Mouse (Mus musculus) CH12.LX (cell line): ENCODE data around the gene Ing1.

Source experiments
- CTCF ChIP-seq, 2 experiments: IDR thresholded peaks in 1 of 2; conservative IDR thresholded peaks in 1 of 2; 2 replicates each; pipeline ENCODE4 v1.5.1; 2011 to 2012; ENCODE audit warnings: low read depth in 2 of 2, low read length in 2 of 2, improper control_type of control experiment in 1 of 2, inconsistent platforms in 1 of 2, mild to moderate bottlenecking in 1 of 2, moderate library complexity in 1 of 2
- E2F4 ChIP-seq: IDR thresholded peaks from 2 replicates; pipeline ENCODE4 v1.6.1; 2011; ENCODE audit warnings: low read depth, low read length, improper control_type of control experiment; ENCODE audit not compliant: insufficient replicate concordance
- EP300 ChIP-seq: IDR thresholded peaks from 2 replicates; pipeline ENCODE4 v1.6.1; 2011; ENCODE audit warnings: low read length, improper control_type of control experiment
- GABPA ChIP-seq: IDR thresholded peaks from 2 replicates; pipeline ENCODE4 v1.6.1; 2012; ENCODE audit warnings: low read depth, low read length, improper control_type of control experiment, inconsistent platforms; ENCODE audit not compliant: insufficient replicate concordance
- HCFC1 ChIP-seq: IDR thresholded peaks from 2 replicates; pipeline ENCODE4 v1.6.1; 2012; ENCODE audit warnings: low read depth, mild to moderate bottlenecking, inconsistent platforms, low read length, improper control_type of control experiment
- MAX ChIP-seq: IDR thresholded peaks from 2 replicates; pipeline ENCODE4 v1.6.1; 2011; ENCODE audit warnings: low read length, improper control_type of control experiment
- NELFE ChIP-seq: IDR thresholded peaks from 2 replicates; pipeline ENCODE4 v1.6.1; 2011; ENCODE audit warnings: low read depth, low read length, improper control_type of control experiment
- POLR2A ChIP-seq: IDR thresholded peaks from 2 replicates; pipeline ENCODE4 v1.6.1; 2011; ENCODE audit warnings: low read depth, mild to moderate bottlenecking, improper control_type of control experiment, low read length
- RAD21 ChIP-seq: IDR thresholded peaks from 2 replicates; pipeline ENCODE4 v1.6.1; 2011; ENCODE audit warnings: low read depth, mild to moderate bottlenecking, low read length, improper control_type of control experiment, moderate library complexity
- SIN3A ChIP-seq: IDR thresholded peaks from 2 replicates; pipeline ENCODE4 v1.6.1; 2012; ENCODE audit warnings: low read length, improper control_type of control experiment, inconsistent platforms
- USF1 ChIP-seq: IDR thresholded peaks from 2 replicates; pipeline ENCODE4 v1.6.1; 2014; ENCODE audit warnings: low read depth, mild to moderate bottlenecking, inconsistent platforms, low read length, improper control_type of control experiment
- ZMIZ1 ChIP-seq: IDR thresholded peaks from 2 replicates; pipeline ENCODE4 v1.6.1; 2012; ENCODE audit warnings: low read depth, mild to moderate bottlenecking, inconsistent platforms, low read length, improper control_type of control experiment

- no peak for TF ChIP-seq SIN3A
- TF ChIP-seq CTCF (conservative IDR thresholded peaks at IDR 0.05 in 1 of 2, IDR thresholded peaks at IDR 0.05 in 1 of 2; ENCODE audit: low read depth in 2 of 2, low read length in 2 of 2): no peak
- TF ChIP-seq POLR2A: no peak
- TF ChIP-seq E2F4: no peak
- TF ChIP-seq EP300: no peak
- TF ChIP-seq NELFE: no peak
- TF ChIP-seq ZMIZ1: no peak
- TF ChIP-seq GABPA: no peak
- TF ChIP-seq USF1: no peak
- no peak for TF ChIP-seq MAX
- TF ChIP-seq HCFC1: no peak
- no peak for TF ChIP-seq RAD21
Measured at GRCm38 (mm10) chr8:11575604-11576384, 20.4 kb downstream of the Ing1 start.
